Mouse (Mus musculus): ENCODE data around the gene Tacr2. TPM values are rescaled to one million over a fixed set of nuclear protein-coding genes. Genes with fewer than 3 reads are reported as not detected.

The Tacr2 gene
- polyA plus RNA-seq, 1 experiment from 2014 or later = not detected

- WGBS = 92% methylated on average over 9 of the region's 9 CpGs
- ATAC-seq (ENCODE audit: low FRiP score) (no peak), DNase-seq (ENCODE audit: low spot score) (no peak)
- no peaks in the 10 kb centered on the region for H3K4me1 ChIP-seq (replicated peaks; ENCODE audit: control insufficient read depth, insufficient read depth, low read length)
- no peak overlapping the region for H3K4me2 ChIP-seq (replicated peaks; ENCODE audit: low read depth, low read length)
- no peaks in the 10 kb centered on the region for H3K36me3 ChIP-seq (ENCODE audit: control insufficient read depth, insufficient read depth, low read length)
- H3K9ac ChIP-seq (ENCODE audit: low read depth, low read length) = no peak overlapping the region
- no peaks in the 10 kb centered on the region for H3K9me3 ChIP-seq (ENCODE audit: control insufficient read depth, low read length)
- no peak overlapping the region for H3K27ac ChIP-seq (ENCODE audit: low read depth, low read length)
- no peaks in the 10 kb centered on the region for H3K27me3 ChIP-seq (ENCODE audit: control insufficient read depth, insufficient read depth, low read length)
- H3K4me3 ChIP-seq (ENCODE audit: low read depth, low read length) = no peak overlapping the region
These were observed 8.2 kb upstream of the Tacr2 start for GRCm38 (mm10) chr10:62244067-62244466.

GRCm38 (mm10) chr10:62247156-62247555, 5.1 kb upstream of the Tacr2 start:
- H3K27ac ChIP-seq (ENCODE audit: low read depth, low read length) = no peak overlapping the region
- no peak for ATAC-seq (ENCODE audit: low FRiP score)
- no peaks in the 10 kb centered on the region for H3K27me3 ChIP-seq (ENCODE audit: control insufficient read depth, insufficient read depth, low read length)
- WGBS = 71% methylated on average over 3 of the region's 3 CpGs
- H3K4me1 ChIP-seq (replicated peaks; ENCODE audit: control insufficient read depth, insufficient read depth, low read length) = no peaks in the 10 kb centered on the region
- DNase-seq (ENCODE audit: low spot score) = no peak
- H3K9me3 ChIP-seq (ENCODE audit: control insufficient read depth, low read length) = no peaks in the 10 kb centered on the region
- no peak overlapping the region for H3K9ac ChIP-seq (ENCODE audit: low read depth, low read length)
- H3K4me3 ChIP-seq (ENCODE audit: low read depth, low read length) = no peak overlapping the region
- no peaks in the 10 kb centered on the region for H3K36me3 ChIP-seq (ENCODE audit: control insufficient read depth, insufficient read depth, low read length)
- H3K4me2 ChIP-seq (replicated peaks; ENCODE audit: low read depth, low read length) = no peak overlapping the region

- Histone ChIP-seq H3K27ac (ENCODE audit: low read depth, low read length) (no peak overlapping the region), H3K36me3 (ENCODE audit: control insufficient read depth, insufficient read depth, low read length) (no peaks in the 10 kb centered on the region), H3K4me2 (replicated peaks; ENCODE audit: low read depth, low read length) (no peak overlapping the region), H3K9ac (ENCODE audit: low read depth, low read length) (no peak overlapping the region), H3K4me3 (ENCODE audit: low read depth, low read length) (no peak overlapping the region), H3K27me3 (ENCODE audit: control insufficient read depth, insufficient read depth, low read length) (no peaks in the 10 kb centered on the region), H3K9me3 (ENCODE audit: control insufficient read depth, low read length) (no peaks in the 10 kb centered on the region), H3K4me1 (replicated peaks; ENCODE audit: control insufficient read depth, insufficient read depth, low read length) (no peaks in the 10 kb centered on the region)
- no peak for ATAC-seq (ENCODE audit: low FRiP score)
- DNase-seq (ENCODE audit: low spot score) = no peak
- 66% methylated on average over 8 of the region's 8 CpGs for WGBS
These were observed 4.4 kb upstream of the Tacr2 start for GRCm38 (mm10) chr10:62247815-62248214.

- no peaks in the 10 kb centered on the region for H3K9me3 ChIP-seq (ENCODE audit: control insufficient read depth, low read length)
- no peak for ATAC-seq (ENCODE audit: low FRiP score)
- WGBS = 90% methylated on average over 27 of the region's 27 CpGs
- H3K4me3 ChIP-seq (ENCODE audit: low read depth, low read length) = no peak overlapping the region
- H3K9ac ChIP-seq (ENCODE audit: low read depth, low read length) = no peak overlapping the region
- H3K27ac ChIP-seq (ENCODE audit: low read depth, low read length) = no peak overlapping the region; the same call in 1 of the 2 replicates
- no peaks in the 10 kb centered on the region for H3K36me3 ChIP-seq (ENCODE audit: control insufficient read depth, insufficient read depth, low read length)
- no peak for DNase-seq (ENCODE audit: low spot score)
- H3K27me3 ChIP-seq (ENCODE audit: control insufficient read depth, insufficient read depth, low read length) = no peaks in the 10 kb centered on the region
- no peaks in the 10 kb centered on the region for H3K4me1 ChIP-seq (replicated peaks; ENCODE audit: control insufficient read depth, insufficient read depth, low read length)
- H3K4me2 ChIP-seq (replicated peaks; ENCODE audit: low read depth, low read length) = no peak overlapping the region
These were observed 428 bp downstream of the Tacr2 start for GRCm38 (mm10) chr10:62252496-62253235.

GRCm38 (mm10) chr10:62258298-62258697, 6.1 kb downstream of the Tacr2 start:
- Histone ChIP-seq H3K4me3 (ENCODE audit: low read depth, low read length) (no peak overlapping the region), H3K9ac (ENCODE audit: low read depth, low read length) (no peak overlapping the region), H3K4me2 (replicated peaks; ENCODE audit: low read depth, low read length) (no peak overlapping the region), H3K9me3 (ENCODE audit: control insufficient read depth, low read length) (no peaks in the 10 kb centered on the region), H3K27me3 (ENCODE audit: control insufficient read depth, insufficient read depth, low read length) (no peaks in the 10 kb centered on the region), H3K4me1 (replicated peaks; ENCODE audit: control insufficient read depth, insufficient read depth, low read length) (no peaks in the 10 kb centered on the region), H3K36me3 (ENCODE audit: control insufficient read depth, insufficient read depth, low read length) (no peaks in the 10 kb centered on the region), H3K27ac (ENCODE audit: low read depth, low read length) (no peak overlapping the region)
- ATAC-seq (ENCODE audit: low FRiP score) (no peak), DNase-seq (ENCODE audit: low spot score) (no peak)
- WGBS = 90% methylated on average over 5 of the region's 5 CpGs

- WGBS = 20% methylated on average over 18 of the region's 18 CpGs
- H3K36me3 ChIP-seq (ENCODE audit: control insufficient read depth, insufficient read depth, low read length) = no peaks in the 10 kb centered on the region
These were observed 9.1 kb downstream of the Tacr2 start for GRCm38 (mm10) chr10:62261115-62261886.

GRCm38 (mm10) chr10:62264299-62264698, 12.1 kb downstream of the Tacr2 start:
- no peaks in the 10 kb centered on the region for H3K9me3 ChIP-seq (ENCODE audit: control insufficient read depth, low read length)

More at GRCm38 (mm10) chr10:62261115-62261886, 9.1 kb downstream of the Tacr2 start:
- H3K27me3 ChIP-seq (ENCODE audit: control insufficient read depth, insufficient read depth, low read length) = no peaks in the 10 kb centered on the region
- no peak overlapping the region for H3K4me2 ChIP-seq (replicated peaks; ENCODE audit: low read depth, low read length)
- H3K9ac ChIP-seq (ENCODE audit: low read depth, low read length) = no peak overlapping the region
- no peaks in the 10 kb centered on the region for H3K9me3 ChIP-seq (ENCODE audit: control insufficient read depth, low read length)
- H3K4me3 ChIP-seq (ENCODE audit: low read depth, low read length) = no peak overlapping the region
- DNase-seq (ENCODE audit: low spot score) (peak; percentile 92), ATAC-seq (ENCODE audit: low FRiP score) (peak; percentile 79; the same call in 1 of the 2 replicates)
- H3K27ac ChIP-seq (ENCODE audit: low read depth, low read length) = no peak overlapping the region
- no peaks in the 10 kb centered on the region for H3K4me1 ChIP-seq (replicated peaks; ENCODE audit: control insufficient read depth, insufficient read depth, low read length)

GRCm38 (mm10) chr10:62269278-62269677, 17.0 kb downstream of the Tacr2 start:
- ATAC-seq (ENCODE audit: low FRiP score) = no peak

More at GRCm38 (mm10) chr10:62264299-62264698, 12.1 kb downstream of the Tacr2 start:
- H3K27ac ChIP-seq (ENCODE audit: low read depth, low read length) = no peak overlapping the region
- WGBS = 86% methylated on average over 2 of the region's 2 CpGs
- H3K4me2 ChIP-seq (replicated peaks; ENCODE audit: low read depth, low read length) = no peak overlapping the region
- H3K4me3 ChIP-seq (ENCODE audit: low read depth, low read length) = no peak overlapping the region
- ATAC-seq (ENCODE audit: low FRiP score) = no peak
- no peak for DNase-seq (ENCODE audit: low spot score)
- H3K36me3 ChIP-seq (ENCODE audit: control insufficient read depth, insufficient read depth, low read length) = no peaks in the 10 kb centered on the region
- no peak overlapping the region for H3K9ac ChIP-seq (ENCODE audit: low read depth, low read length)
- H3K4me1 ChIP-seq (replicated peaks; ENCODE audit: control insufficient read depth, insufficient read depth, low read length) = no peaks in the 10 kb centered on the region
- no peaks in the 10 kb centered on the region for H3K27me3 ChIP-seq (ENCODE audit: control insufficient read depth, insufficient read depth, low read length)

More at GRCm38 (mm10) chr10:62269278-62269677, 17.0 kb downstream of the Tacr2 start:
- H3K36me3 ChIP-seq (ENCODE audit: control insufficient read depth, insufficient read depth, low read length) = no peaks in the 10 kb centered on the region
- DNase-seq (ENCODE audit: low spot score) = no peak
- H3K4me2 ChIP-seq (replicated peaks; ENCODE audit: low read depth, low read length) = no peak overlapping the region
- H3K27ac ChIP-seq (ENCODE audit: low read depth, low read length) = no peak overlapping the region
- no peak overlapping the region for H3K9ac ChIP-seq (ENCODE audit: low read depth, low read length)
- 82% methylated on average over 15 of the region's 16 CpGs for WGBS
- no peaks in the 10 kb centered on the region for H3K27me3 ChIP-seq (ENCODE audit: control insufficient read depth, insufficient read depth, low read length)
- H3K4me1 ChIP-seq (replicated peaks; ENCODE audit: control insufficient read depth, insufficient read depth, low read length) = no peaks in the 10 kb centered on the region
- no peaks in the 10 kb centered on the region for H3K9me3 ChIP-seq (ENCODE audit: control insufficient read depth, low read length)
- no peak overlapping the region for H3K4me3 ChIP-seq (ENCODE audit: low read depth, low read length)

Data from hindbrain, embryonic 11.5 days (tissue).